Mouse (Mus musculus): ENCODE results near the gene BC049715. TPM values are rescaled to one million over a fixed set of nuclear protein-coding genes. Genes with fewer than 3 reads are reported as not detected.

Gene BC049715
- polyA plus RNA-seq, 1 experiment from 2014 or later, result 2.5 TPM

DNA sequence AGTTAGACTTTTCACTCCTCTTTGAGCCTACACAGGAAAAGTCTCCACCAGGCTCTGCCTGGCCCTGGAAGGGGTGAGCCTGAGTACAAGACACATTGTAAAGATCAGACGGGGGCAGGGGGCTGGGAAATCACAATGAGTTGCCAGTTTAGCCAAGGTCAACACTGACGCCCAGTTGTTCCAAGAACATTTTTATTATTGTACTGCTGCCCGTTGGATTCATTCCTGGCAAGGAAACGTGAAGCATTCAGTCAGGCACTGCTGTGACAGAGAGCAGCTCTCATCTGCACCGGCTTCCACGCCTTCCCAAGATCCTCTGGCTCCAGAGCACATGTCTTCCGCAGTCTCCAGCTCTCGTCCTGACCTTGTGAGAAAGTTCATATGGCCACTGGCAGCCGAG is 60.4 kb downstream of the BC049715 start:
- no peak overlapping the region for H3K9ac ChIP-seq
- H3K27ac ChIP-seq, result no peak overlapping the region
- H3K36me3 ChIP-seq, result no peaks in the 10 kb centered on the region
- no peak overlapping the region for H3K4me3 ChIP-seq
- no peaks in the 10 kb centered on the region for H3K27me3 ChIP-seq
- H3K4me2 ChIP-seq (replicated peaks), result no peak overlapping the region
- no peak for ATAC-seq (ENCODE audit: low FRiP score)
- WGBS, result 70% methylated on average over 9 of the region's 9 CpGs
- H3K4me1 ChIP-seq, result no peaks in the 10 kb centered on the region
- H3K9me3 ChIP-seq (replicated peaks), result no peaks in the 10 kb centered on the region

DNA sequence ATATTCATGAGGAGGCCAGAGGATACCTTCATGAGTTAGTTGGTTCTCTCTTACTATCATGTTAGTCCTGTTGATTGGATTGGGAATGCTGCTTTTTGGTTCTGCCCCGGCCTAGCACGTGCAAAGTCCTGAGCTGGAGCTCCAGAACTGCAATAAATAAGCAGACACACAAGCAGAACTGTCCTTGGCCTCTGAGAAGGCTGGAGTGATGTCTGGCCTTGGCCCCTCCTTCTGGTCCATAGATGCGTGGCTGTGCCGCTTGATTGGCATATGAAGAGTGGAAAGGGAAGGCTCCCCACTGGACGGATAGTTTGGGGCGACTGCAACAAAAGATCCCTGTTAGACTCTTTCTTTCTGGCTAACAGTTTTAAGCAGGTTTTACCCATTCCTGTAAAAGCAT is 61.6 kb downstream of the BC049715 start:
- Histone ChIP-seq H3K4me2 (replicated peaks) (no peak overlapping the region), H3K27me3 (no peaks in the 10 kb centered on the region), H3K9ac (no peak overlapping the region), H3K9me3 (replicated peaks) (no peaks in the 10 kb centered on the region), H3K4me3 (no peak overlapping the region), H3K36me3 (no peaks in the 10 kb centered on the region), H3K27ac (no peak overlapping the region), H3K4me1 (no peaks in the 10 kb centered on the region)
- ATAC-seq (ENCODE audit: low FRiP score), result no peak
- WGBS, result 89% methylated on average over 6 of the region's 6 CpGs

- no peak overlapping the region for H3K27ac ChIP-seq
- H3K4me3 ChIP-seq, result no peak overlapping the region
- H3K9ac ChIP-seq, result no peak overlapping the region
- no peak overlapping the region for H3K4me2 ChIP-seq (replicated peaks)
- over 99% methylated on average over 6 of the region's 6 CpGs for WGBS
- H3K9me3 ChIP-seq (replicated peaks), result no peaks in the 10 kb centered on the region
- H3K36me3 ChIP-seq, result no peaks in the 10 kb centered on the region
- H3K27me3 ChIP-seq, result no peaks in the 10 kb centered on the region
- H3K4me1 ChIP-seq, result no peaks in the 10 kb centered on the region
- ATAC-seq (ENCODE audit: low FRiP score), result no peak
Measured at GRCm38 (mm10) chr6:136889554-136889953, 62.1 kb downstream of the BC049715 start.

Small RNAs within 50 kb of the gene (microRNA-seq; reads per million reads assigned to microRNA genes)
- gene Gm44364, result not detected

Other genes starting within 250 kb of the BC049715 start
- gene Plbd1, start 165.7 kb upstream of the BC049715 start, polyA plus RNA-seq (2016; fragmentation: Nextera tagmentation; extraction: Ambion mirVana), result 2.3 and 2.6 TPM in 2 replicates
- 0.05 and 0.10 TPM in 2 replicates for gene Gucy2c, start 45.9 kb upstream of the BC049715 start, polyA plus RNA-seq (2016; fragmentation: Nextera tagmentation; extraction: Ambion mirVana)
- gene Hist4h4, start 23.2 kb upstream of the BC049715 start, polyA plus RNA-seq (2016; fragmentation: Nextera tagmentation; extraction: Ambion mirVana), result 0.51 and 0.72 TPM in 2 replicates
- 115 and 121 TPM in 2 replicates for gene H2afj, start 19.4 kb upstream of the BC049715 start, polyA plus RNA-seq (2016; fragmentation: Nextera tagmentation; extraction: Ambion mirVana)
- gene Wbp11, start 607 bp downstream of the BC049715 start, polyA plus RNA-seq (2016; fragmentation: Nextera tagmentation; extraction: Ambion mirVana), result 112 and 123 TPM in 2 replicates
- 0.49 and 1.1 TPM in 2 replicates for gene Smco3, start 7.8 kb downstream of the BC049715 start, polyA plus RNA-seq (2016; fragmentation: Nextera tagmentation; extraction: Ambion mirVana)
- gene Art4, start 30.1 kb downstream of the BC049715 start, polyA plus RNA-seq (2016; fragmentation: Nextera tagmentation; extraction: Ambion mirVana), result 0.47 and 0.75 TPM in 2 replicates
- 16.6 and 35.9 TPM in 2 replicates for gene Mgp, start 48.2 kb downstream of the BC049715 start, polyA plus RNA-seq (2016; fragmentation: Nextera tagmentation; extraction: Ambion mirVana)
- not detected in 2 replicates for gene Erp27, start 94.6 kb downstream of the BC049715 start, polyA plus RNA-seq (2016; fragmentation: Nextera tagmentation; extraction: Ambion mirVana)
- not detected in 2 replicates for gene Pde6h, start 96.2 kb downstream of the BC049715 start, polyA plus RNA-seq (2016; fragmentation: Nextera tagmentation; extraction: Ambion mirVana)
- 27.7 and 29.0 TPM in 2 replicates for gene Arhgdib, start 114.3 kb downstream of the BC049715 start, polyA plus RNA-seq (2016; fragmentation: Nextera tagmentation; extraction: Ambion mirVana)

Data from hindbrain, embryonic 12.5 days (tissue).